Mouse (Mus musculus) G1E (cell line): ENCODE measurements around the gene Cd276.
A peak's percentile ranks its signal among the peaks of the same experiment; 100 is the strongest.

Experiments used
- CTCF ChIP-seq: IDR thresholded peaks from 2 replicates; pipeline ENCODE4 v1.5.1; 2012; ENCODE audit warnings: low read depth, low read length, inconsistent platforms, mixed read lengths
- GATA1 ChIP-seq: IDR thresholded peaks from 2 replicates; pipeline ENCODE4 v1.6.1; 2012; ENCODE audit warnings: borderline replicate concordance, low read length, inconsistent platforms, mixed read lengths
- TAL1 ChIP-seq: conservative IDR thresholded peaks from 2 replicates; pipeline ENCODE4 v1.6.1; 2012; ENCODE audit warnings: low read depth, low read length, inconsistent platforms, mixed read lengths

DNA sequence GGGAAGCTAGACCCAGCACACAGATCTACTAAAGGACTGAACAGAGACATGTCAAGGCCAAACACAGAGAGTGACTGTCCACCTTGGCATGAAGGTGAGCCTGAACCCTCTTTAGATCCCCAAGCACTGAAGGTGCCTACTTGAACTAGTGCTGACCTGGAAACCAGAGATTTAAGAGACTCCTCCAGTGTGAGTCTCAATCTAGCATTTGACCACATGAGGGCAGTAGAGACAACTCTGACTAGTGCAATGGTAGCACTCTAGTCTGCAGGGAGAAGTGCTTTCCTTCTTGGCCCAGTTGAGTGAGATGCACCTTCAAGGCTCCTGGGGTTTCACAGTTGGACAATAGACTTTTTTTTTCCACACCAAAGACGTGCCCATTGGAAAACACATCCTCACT, 20.5 kb downstream of the Cd276 start:
- TF ChIP-seq CTCF (peak; percentile 52), TAL1 (no peak), GATA1 (no peak)
